Mouse (Mus musculus) small intestine, adult 2 months (tissue): Measurements from ENCODE around the gene Capzb.

Source experiments
- CTCF ChIP-seq: fragments of 200-500 bp; IDR thresholded peaks from 2 replicates; pipeline ENCODE4 v1.5.1; 2012; ENCODE audit warnings: low read depth, mild to moderate bottlenecking, control low read depth, inconsistent platforms, low read length, moderate library complexity, mixed read lengths; ENCODE audit not compliant: insufficient replicate concordance, insufficient read length; ENCODE audit errors: extremely low read depth
- POLR2A ChIP-seq: fragments of 200-500 bp; IDR thresholded peaks from 2 replicates; pipeline ENCODE4 v1.6.1; 2012; ENCODE audit warnings: low read depth, mild to moderate bottlenecking, control low read depth, inconsistent platforms, low read length, moderate library complexity

DNA sequence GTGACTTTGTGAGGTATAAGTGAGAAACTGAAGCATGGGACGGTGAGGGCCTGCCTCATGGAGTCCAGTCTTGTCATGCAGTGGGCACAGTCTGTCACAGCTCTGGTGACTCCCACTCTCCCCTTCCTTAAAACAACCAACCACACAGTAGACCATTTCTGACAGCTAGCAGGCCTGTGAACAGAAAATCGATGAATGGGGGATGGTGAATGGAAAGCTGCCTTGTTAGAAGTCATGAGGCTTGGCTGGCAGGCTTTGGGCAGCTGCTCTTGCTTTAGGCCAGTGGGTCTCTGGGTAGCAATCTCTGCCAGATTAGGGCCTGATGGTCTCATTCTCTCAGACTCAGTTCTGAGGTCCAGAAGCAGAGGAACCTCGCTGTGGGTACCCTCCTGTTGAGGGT lies 51.5 kb downstream of the Capzb start:
- TF ChIP-seq CTCF (no peak), POLR2A (no peak)
